Mouse (Mus musculus) layer of hippocampus, postnatal 10 days (tissue): Measurements from ENCODE around the gene Cidec. TPM values are rescaled to one million over a fixed set of nuclear protein-coding genes. Genes with fewer than 3 reads are reported as not detected.

Experiments used
- DNase-seq, 2 experiments: peaks; one replicate each; pipeline ENCODE4 v3.0.0; 2021; ENCODE audit warnings: low spot score in 2 of 2
- long read RNA-seq: library from polyadenylated mRNA; stranded (forward); transcript quantifications from one replicate; pipeline ENCODE4 v2.0.0, GENCODE M21; 2023
- total RNA-seq, 2 experiments: library from RNA; stranded (reverse); gene quantifications; 2 replicates each; pipeline ENCODE4 v1.2.3; 2021

Gene Cidec
- total RNA-seq = not detected
- long read RNA-seq = 0 reads

- no peak for DNase-seq
Observed at GRCm38 (mm10) chr6:113435664-113436205, at the start of gene Cidec. Gene Cidec, minus strand, starts transcription at chr6:113435760.

- DNase-seq = peak in 1 of 2 experiments; percentile 52
Observed at GRCm38 (mm10) chr6:113483729-113484128, 48.2 kb upstream of the Cidec start.

DNA sequence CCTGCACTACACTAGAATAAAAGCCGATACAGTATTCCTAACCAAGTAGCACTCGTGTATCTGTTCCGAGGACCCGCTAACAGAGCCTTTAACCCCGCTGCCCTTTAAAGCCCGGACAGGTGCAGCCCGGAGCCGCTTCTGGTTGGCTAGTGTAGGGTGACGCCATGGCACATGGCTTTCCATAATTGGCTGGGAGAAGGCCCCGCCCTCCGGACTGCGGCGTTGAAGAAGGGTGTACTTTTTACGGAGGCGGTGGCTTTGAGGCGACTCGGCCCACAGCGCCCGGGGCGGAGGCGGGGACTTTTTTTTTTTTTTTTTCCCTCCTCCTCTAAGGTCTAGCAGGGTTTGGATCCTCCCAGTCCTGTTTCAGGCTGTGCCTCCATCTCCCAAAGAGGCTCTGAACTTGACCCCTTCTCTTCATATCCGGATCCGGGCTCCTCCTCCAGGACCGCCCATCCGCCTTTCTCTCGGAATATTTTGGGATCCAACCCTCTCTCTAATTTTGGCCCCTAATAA lies 47.6 kb upstream of the Cidec start, which contains the start of gene Creld1:
Creld1 (plus strand) TSS at position 198 of the 516 bp plus-strand sequence.
- peak; percentile 85 to 91 for DNase-seq

DNA sequence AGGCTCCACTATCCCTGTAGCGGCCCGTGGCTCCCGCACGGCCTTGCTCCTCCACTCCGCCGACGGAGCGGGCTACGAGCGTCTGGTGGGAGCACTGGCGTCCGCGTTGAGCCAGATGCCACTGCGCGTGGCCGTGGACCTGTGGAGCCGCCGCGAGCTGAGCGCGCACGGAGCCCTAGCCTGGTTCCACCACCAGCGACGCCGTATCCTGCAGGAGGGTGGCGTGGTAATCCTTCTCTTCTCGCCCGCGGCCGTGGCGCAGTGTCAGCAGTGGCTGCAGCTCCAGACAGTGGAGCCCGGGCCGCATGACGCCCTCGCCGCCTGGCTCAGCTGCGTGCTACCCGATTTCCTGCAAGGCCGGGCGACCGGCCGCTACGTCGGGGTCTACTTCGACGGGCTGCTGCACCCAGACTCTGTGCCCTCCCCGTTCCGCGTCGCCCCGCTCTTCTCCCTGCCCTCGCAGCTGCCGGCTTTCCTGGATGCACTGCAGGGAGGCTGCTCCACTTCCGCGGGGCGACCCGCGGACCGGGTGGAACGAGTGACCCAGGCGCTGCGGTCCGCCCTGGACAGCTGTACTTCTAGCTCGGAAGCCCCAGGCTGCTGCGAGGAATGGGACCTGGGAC lies 47.0 kb upstream of the Cidec start:
- DNase-seq = peak; percentile 59 to 60

DNA sequence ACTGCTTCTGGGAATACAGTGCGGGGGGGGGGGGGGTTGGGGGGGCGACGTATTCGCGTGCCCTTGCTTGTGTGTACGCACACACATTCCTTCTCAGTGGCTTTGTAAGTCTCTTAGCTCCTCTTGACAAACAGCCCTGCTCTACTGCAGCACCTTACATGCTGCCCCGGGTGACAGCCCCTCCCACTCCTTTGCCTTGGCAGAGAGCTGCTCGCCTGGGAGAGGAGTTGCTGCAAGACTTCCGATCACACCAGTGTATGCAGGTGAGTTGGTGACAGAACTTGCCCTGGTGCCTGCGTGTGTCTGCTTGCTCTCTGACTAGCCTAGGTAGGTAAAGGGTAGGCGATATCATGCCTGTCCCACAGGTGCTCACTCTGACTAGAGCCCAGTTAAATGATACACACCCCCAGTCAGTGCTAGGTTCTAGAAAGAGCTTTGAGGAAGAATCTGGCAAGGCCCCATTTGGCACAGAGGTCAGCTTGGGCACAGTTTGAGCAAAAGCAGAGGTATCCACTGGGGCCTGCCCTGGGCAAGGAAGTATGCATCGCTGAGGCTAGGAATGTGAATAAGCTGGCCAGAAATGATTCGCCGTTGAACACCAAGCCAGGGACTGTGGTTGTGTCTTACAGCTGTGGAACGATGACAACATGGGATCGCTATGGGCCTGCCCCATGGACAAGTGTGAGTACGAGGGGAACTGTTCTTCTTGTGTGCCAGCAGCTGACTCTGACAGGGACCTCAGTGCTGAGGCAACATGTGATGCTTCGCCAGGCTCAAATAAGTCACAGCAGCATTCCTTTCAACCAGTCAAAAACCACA lies 45.2 kb upstream of the Cidec start:
- no peak for DNase-seq

GRCm38 (mm10) chr6:113478906-113479305 lies 43.3 kb upstream of the Cidec start:
- no peak for DNase-seq

GRCm38 (mm10) chr6:113477353-113477752 lies 41.8 kb upstream of the Cidec start:
- no peak for DNase-seq

GRCm38 (mm10) chr6:113473715-113474114 lies 38.2 kb upstream of the Cidec start:
- no peak for DNase-seq

DNA sequence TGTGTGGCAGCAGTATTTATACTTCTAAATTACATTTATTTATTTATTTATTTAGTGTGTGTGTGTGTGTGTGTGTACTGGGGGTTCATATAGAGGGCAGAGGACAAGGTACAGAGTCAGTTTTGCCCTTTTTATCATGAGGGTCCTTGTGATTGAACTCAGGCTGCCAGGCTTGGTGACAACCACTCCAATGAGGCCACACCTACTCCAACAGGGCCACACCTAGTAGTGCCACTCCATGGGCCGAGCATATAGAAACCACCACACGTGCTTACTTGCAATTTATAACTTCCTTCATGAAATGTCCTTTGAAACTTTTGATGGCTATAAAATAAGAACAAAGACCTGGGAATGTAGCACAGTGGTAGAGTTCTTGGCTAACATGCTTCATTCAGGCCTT lies 37.7 kb upstream of the Cidec start:
- no peak for DNase-seq

GRCm38 (mm10) chr6:113472061-113472460 lies 36.5 kb upstream of the Cidec start:
- no peak for DNase-seq

DNA sequence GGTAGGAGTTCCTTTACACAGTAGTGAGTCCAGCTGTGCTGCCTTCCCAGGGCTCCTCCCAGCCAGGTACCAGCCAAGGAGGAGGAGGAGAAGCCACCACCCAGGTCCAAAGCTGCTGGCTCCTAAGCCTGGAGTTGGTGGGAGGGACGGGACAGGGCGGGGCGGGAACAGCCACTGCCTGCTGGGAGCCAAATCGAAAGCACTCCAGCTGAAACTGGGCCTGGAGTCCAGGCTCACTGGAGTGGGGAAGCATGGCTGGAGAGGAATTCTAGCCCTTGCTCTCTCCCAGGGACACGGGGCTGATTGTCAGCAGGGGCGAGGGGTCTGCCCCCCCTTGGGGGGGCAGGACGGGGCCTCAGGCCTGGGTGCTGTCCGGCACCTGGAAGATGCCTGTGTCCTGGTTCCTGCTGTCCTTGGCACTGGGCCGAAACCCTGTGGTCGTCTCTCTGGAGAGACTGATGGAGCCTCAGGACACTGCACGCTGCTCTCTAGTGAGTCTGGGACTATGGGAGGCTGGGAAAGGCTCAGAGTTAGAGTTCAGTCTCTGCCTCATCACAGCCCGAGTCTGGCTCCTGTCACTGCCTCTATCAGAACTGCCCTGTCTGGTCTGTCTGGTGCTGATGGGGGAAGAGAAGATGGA lies 35.9 kb upstream of the Cidec start, which contains the start of gene Il17rc:
Il17rc (plus strand) TSS at position 131 of the 640 bp plus-strand sequence.
- no peak for DNase-seq

DNA sequence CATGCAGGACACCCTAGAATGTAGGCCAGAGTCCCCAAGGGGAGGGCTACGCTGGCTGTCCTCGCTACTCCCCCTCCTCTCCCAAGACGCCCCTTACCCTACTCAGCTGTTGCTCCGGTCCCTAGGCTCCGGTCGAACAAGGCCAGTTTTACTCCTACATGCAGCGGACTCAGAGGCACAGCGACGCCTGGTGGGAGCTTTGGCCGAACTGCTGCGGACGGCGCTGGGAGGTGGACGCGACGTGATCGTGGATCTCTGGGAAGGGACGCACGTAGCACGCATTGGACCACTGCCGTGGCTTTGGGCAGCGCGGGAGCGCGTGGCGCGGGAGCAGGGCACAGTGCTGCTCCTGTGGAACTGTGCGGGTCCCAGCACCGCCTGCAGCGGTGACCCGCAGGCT lies 33.9 kb upstream of the Cidec start:
- peak; percentile 80 to 84 for DNase-seq

DNA sequence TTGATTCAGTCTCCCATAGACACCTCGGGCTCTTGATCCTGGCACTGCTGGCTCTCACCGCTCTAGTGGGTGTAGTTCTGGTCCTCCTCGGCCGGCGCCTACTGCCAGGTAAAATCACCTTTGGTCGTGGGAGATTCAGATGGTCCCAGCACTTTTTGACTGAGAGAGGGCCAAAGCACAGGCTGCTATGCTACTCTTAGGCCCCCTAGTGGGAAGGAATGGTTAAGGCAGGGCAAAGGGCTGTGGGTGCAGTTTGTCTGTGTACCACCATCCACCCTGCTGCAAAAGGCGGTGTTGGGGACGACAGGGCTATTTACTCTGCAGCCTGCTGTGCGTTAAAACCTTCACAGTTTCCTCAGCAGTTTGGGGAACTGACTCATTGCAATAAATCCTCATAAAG lies 33.5 kb upstream of the Cidec start:
- peak; percentile 69 to 76 for DNase-seq

DNA sequence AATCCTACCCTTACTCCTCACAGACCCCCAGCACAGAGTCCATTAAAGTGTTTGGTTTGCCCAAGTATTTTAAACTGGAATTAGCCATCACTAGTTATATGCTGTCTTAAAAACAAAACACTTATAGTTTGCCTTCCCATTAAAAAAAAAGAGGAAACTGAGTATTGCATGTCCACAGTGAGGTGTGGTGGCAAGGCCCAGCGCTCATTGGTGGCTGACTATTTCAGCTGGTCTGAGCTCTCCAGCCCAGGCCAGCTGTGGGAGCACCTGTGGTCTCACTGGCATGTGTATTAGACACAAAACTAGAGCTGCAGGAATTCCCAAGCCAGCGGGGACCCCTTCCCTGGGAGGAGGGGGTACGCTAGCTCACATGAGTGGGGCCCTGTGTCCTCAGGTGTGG lies 33.0 kb upstream of the Cidec start:
- no peak for DNase-seq

- no peak for DNase-seq
Observed at GRCm38 (mm10) chr6:113465602-113466001, 30.0 kb upstream of the Cidec start.

DNA sequence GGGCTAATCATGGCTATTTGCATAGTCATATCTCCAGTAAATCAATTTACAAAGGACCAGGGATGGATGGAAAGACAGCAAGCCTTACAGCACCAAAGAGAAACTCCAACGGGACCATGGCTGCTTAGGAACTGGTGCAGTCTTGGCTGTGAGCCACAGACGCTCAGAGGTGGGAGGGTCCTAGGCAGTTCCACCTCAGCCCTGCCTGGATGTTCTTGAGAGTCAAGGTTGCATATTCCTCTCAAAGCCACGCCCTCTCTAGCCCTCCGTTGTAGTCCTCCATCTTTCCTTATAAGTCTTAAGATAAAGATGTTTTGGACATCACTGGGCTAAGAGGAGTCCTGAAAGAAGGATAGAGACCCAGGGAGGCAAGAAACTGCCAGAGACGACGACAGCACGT lies 28.5 kb upstream of the Cidec start:
- DNase-seq = no peak

- no peak for DNase-seq
Observed at GRCm38 (mm10) chr6:113458635-113459034, 23.1 kb upstream of the Cidec start.

DNA sequence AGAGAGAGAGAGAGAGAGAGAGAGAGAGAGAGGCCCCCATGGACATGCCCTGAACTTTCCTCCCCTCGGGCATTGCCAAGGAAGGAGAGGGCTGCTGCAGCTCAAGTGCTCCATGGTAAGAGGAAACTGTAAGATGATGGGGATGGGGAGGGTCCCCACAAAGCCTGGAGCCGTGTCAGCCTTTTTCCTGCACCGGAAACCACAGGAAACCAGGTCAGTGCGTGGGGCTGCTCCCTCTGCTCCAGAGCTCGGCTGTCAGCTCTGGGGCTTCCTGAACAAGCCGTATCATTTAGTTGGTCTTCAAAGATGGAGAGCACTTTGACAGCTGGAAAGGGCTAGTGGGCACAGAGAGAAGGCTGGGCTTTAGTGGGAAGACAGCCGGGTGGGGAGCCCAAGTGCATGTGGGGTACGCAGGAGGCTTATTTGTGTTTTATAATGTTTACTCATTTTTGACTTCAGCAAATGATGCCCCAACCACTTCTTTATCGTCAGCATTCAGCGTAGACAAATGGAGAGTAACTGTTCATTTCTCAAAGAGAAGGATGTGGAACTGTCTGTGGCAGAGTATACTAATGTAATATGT lies 22.5 kb upstream of the Cidec start, which contains the start of gene Il17re:
Il17re (plus strand) TSS at position 533 of the 583 bp plus-strand sequence.
- DNase-seq = no peak

GRCm38 (mm10) chr6:113455007-113455406 lies 19.4 kb upstream of the Cidec start:
- no peak for DNase-seq

GRCm38 (mm10) chr6:113451839-113452238 lies 16.3 kb upstream of the Cidec start:
- DNase-seq = no peak

DNA sequence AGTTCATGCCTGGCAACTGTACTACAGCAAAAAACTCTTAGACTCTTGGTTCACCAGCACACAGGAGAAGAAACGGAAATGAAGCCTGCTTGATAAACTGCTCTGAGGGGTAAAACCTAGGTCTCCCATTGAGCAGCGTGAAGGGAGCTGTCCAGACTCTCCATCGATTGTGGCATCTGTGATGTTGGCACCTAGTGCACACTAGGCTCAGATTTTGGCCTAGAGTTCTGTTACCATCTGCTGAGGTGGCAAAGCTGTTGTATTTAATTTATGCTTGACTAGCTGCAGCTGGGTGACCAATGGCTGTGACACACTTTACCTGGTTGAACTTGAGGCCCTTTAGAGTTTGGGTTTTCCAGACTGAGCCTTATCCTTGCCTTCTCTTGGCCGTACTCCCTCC lies 12.1 kb upstream of the Cidec start:
- DNase-seq = no peak
